Mouse (Mus musculus) kidney, postnatal 25 days (tissue): ENCODE measurements around the gene Fkbpl.
A peak's percentile ranks its signal among the peaks of the same experiment; 100 is the strongest.

ENCODE experiments used
- DNase-seq, 2 experiments: peaks; one replicate each; pipeline ENCODE4 v3.0.0; 2021; ENCODE audit warnings: mixed read lengths in 2 of 2

The Fkbpl gene

GRCm38 (mm10) chr17:34644608-34645007, at the start of gene Fkbpl:
TSS of gene Fkbpl (plus strand) at chr17:34644764.
- peak; percentile 98 for DNase-seq

DNA sequence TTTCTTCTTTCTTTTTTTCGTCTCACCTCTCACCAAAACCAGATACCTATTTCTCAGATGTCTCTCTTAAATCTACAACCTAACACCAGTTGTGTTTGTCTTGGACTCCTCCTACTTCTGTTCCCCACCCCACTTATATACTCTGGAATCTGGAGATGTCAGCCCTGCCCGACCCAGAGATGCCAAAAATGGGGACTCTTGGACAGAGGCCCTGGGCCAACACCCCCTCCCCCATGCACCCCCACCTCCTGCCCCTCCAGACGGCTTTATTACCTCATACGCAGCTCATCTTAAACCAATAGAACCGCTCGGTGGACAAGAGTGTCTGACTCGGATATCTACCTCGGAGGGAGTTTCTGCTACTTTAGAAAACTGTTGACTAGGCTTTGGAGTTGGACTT, 48.5 kb upstream of the Fkbpl start:
- no peak for DNase-seq

GRCm38 (mm10) chr17:34597566-34598095, 46.9 kb upstream of the Fkbpl start, which contains the start of gene Ager:
TSS of gene Ager (plus strand) at chr17:34597862.
- DNase-seq: peak in 1 of 2 experiments; percentile 36

- peak in 1 of 2 experiments; percentile 34 for DNase-seq
Observed at GRCm38 (mm10) chr17:34599891-34600290, 44.7 kb upstream of the Fkbpl start.

GRCm38 (mm10) chr17:34601796-34602195, 42.8 kb upstream of the Fkbpl start:
- DNase-seq: peak in 1 of 2 experiments; percentile 33

GRCm38 (mm10) chr17:34603375-34604060, 41.0 kb upstream of the Fkbpl start, which contains the start of gene Rnf5:
TSS of gene Rnf5 (minus strand) at chr17:34603690.
- DNase-seq: peak; percentile 99 to 100

DNA sequence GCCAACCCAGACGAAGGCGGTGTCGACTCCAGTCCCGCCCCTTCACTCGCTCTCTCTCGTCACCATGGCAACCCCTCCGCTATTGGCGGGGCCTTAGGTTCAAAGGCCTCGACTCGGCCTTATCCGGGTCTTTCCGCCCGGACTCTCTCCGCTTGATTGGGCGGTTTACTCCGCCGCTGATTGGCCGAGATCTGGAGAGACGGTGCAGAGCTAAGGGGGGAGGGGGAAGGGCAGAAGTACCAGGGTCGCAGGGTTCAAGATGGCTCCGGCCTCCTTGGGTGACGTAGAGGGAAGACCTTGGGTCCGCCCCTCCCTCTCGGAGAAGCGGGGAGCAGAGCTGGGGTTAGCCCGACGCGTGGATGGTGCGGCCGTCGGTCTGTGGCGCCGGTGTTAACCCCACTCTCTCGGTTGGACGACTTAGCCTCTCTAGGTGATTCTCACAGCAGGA, 40.5 kb upstream of the Fkbpl start, which contains the start of gene Agpat1:
Gene Agpat1 (plus strand): TSS at position 202 of the 448 bp plus-strand sequence.
- DNase-seq: peak; percentile 99 to 100

DNA sequence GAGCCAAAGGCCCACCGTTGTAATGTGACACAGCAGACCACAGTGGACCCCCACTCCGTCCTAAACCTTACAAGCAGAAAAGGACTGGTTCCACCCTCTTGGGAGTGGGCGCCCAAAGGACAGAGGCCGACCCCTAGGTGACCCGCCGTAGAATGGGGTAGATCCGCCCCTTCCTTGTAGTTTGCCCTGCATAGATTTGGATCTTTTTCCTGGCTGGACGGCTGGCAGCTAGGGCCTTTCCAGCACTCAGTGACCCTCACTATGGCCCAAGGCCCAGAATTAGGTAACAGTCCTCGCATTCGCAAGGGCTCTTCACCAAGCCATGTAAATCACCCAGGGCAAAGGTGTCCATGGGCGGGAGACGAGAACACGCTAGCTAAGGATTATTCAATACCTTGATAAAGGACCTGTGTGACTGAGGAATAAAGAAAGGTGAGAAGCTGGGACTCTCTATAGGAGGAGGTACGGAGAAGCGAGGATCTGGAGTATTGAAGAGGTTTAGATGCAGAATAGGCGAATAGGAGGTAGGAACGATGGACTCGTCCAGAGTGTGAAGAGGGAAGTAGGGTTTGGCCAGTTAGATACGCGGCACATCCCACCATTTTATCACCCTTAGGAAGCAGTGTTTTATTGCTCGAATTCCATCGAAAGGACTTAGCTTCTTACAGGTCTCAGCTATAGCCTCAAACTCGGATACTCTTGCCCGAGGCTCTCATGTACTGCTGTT, 39.9 kb upstream of the Fkbpl start:
- DNase-seq: peak; percentile 69 to 92

DNA sequence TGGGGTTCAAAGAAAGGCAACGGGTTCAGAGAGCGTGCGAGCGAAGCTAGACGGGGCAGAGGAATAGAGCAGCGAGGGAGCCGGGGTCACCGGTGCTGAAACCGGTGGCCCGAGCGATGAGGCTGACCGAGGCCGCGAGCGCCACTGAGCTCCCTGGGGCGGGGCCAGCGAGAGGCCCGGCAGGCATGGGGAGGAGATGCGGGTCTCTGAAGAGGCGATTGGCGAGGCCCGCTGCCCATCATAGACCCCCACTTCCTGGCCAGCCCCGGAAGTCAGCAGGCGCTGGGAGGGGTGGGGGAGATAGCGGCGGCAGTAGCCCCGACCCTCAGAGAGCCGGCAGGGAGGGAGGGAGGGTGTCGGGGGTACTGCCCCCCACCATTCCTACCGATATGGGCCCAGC, 39.0 kb upstream of the Fkbpl start:
- DNase-seq: peak; percentile 98 to 99

GRCm38 (mm10) chr17:34606186-34607039, 38.2 kb upstream of the Fkbpl start:
- DNase-seq: peak in 1 of 2 experiments; percentile 44

- peak; percentile 58 to 68 for DNase-seq
Observed at GRCm38 (mm10) chr17:34607997-34608396, 36.6 kb upstream of the Fkbpl start.

DNA sequence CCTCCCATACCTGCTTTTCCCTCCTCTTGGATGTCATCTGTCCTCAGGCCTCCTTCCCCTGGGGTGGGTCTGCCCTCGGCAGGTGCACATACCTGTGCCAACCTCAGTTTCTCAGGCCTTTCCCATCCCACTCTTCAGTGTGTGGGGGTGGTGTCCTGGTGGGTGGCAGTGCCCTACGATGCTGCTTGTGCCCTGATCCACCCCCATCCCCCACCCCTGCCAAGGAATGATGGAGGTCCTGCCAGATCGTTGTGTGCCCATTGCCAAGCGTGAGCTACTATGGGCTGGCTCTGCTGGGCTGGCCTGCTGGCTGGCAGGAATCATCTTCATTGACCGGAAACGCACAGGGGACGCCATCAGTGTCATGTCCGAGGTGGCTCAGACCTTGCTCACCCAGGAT, 33.5 kb upstream of the Fkbpl start:
- DNase-seq: no peak

DNA sequence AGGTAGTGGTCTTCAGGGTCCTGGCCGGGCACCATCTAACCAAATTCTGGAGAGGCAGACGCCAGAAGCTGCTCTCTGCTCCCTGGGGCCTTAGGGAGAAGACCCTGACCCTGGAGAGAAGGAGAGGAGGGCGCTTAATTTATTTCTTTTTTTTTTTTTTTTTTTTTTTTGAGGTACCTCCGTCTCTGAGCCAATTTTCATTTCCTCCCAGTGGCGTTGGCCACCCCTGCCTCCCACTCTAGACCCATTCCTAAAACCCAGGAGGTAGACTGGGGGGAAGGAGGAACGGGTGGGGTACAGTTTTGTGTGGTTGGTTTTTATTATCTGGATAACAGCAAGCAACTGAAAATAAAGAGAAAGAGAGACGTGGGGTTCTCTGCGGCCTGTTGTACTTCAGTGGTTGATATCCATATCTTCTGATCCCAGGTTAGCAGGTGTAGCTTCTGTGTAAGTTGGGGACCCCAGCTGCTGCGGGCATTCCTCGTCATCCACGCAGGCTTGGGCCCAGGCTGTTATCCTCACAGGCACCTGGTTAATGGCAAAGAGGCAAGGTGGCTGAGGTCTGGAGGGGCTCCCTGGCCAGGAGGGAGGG, 31.4 kb upstream of the Fkbpl start:
- no peak for DNase-seq

GRCm38 (mm10) chr17:34613830-34614229, 30.7 kb upstream of the Fkbpl start:
- peak in 1 of 2 experiments; percentile 41 for DNase-seq

DNA sequence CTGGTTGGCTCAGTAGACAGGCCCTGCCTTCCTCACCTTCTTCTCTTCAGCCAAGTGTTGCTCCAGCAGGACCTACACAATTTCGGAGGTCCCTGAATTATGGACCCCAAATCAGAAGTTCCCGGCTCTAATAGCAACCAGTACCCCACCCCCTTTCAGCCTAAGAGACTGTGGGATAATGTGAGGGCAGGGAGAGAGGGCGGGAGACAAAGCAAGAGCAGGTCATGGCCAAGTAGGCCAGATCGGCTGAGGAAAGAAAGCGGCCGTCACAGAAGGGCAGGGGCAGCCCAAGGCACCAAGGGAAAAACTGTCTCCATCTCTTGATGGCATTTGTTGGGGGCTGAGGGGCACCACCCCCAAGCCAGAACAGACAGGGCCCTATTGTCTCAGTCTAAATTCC, 28.7 kb upstream of the Fkbpl start, which contains the start of gene Egfl8:
Gene Egfl8 (minus strand): TSS at position 101 of the 400 bp plus-strand sequence.
- no peak for DNase-seq

DNA sequence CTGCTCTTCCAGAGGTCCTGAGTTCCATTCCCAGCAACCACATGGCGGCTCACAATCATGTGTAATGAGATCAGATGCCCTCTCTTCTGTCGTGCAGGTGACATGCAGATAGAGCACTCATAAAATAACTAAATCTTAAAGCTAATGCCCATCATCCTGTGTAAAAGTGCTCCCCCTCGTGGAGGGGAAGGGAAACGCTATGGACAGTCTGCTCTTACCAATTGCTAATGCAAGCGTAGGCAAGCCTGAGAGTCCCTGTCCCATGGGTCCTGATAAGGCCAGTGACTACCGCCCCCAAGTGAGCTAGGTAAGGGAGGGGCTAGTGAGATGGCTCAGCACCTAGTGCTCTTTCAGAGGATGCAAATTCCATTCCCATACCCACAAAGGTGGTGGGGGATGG, 25.6 kb upstream of the Fkbpl start:
- DNase-seq: peak; percentile 79 to 84

GRCm38 (mm10) chr17:34621006-34621405, 23.6 kb upstream of the Fkbpl start:
- DNase-seq: no peak

DNA sequence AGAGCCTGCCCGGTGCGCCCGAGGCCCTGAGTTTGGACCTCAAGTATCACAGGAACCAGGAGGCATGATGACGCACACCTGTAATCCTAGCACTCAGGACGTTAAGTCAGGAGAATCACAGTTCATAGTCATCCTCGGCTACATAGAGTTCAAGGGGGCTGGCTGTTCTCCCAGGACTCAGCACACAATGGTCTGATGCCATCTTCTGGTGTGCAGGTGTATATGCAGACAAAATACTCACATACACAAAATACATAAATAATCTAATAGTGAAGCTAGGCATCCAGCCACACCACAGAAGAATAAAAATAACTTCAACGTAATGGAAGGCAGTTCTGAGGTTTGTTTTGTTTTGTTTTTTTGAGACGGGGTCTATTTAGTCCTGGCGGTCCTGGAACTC, 21.4 kb upstream of the Fkbpl start:
- no peak for DNase-seq

DNA sequence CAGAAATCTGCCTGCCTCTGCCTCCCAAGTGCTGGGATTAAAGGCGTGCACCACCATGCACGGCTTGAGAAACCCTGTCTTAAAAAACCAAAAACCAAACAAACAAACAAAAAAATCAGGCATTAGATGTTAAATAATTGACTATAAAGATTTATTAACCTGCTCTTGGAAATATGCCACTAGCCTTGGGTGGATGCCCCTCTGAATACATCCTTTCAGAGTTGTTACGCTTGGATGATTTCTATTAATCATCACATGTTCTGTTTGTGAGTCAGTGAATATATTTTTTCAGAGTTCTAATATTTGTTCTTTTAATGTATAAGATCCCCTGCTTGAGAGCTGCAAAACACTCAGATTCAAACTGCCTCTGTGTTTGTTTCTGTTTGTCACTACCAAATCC, 19.6 kb upstream of the Fkbpl start:
- no peak for DNase-seq

- DNase-seq: peak in 1 of 2 experiments; percentile 49
Observed at GRCm38 (mm10) chr17:34626062-34626772, 18.3 kb upstream of the Fkbpl start.

DNA sequence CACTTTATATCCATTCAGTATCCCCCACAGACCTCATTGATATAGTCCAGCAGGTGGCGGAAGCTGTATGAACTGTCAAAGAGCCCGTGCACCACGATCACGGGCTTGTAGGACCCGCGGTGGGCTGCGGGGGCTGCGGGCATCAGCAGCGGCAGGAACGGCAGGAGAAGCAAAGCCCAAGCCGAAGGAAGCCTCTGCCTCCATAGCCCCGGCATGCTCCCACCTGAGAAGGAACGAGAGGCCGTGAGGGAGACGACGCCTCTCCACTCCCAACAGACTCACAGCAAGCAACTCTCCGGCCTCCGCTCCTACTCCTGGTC, 17.8 kb upstream of the Fkbpl start:
- DNase-seq: peak in 1 of 2 experiments; percentile 36
